Mouse (Mus musculus): ENCODE results near the gene Rps12-ps3. TPM values are rescaled to one million over a fixed set of nuclear protein-coding genes. Genes with fewer than 3 reads are reported as not detected.

Rps12-ps3 gene
- polyA plus RNA-seq, 1 experiment from 2014 or later, result 25.3 TPM

- DNase-seq (ENCODE audit: low spot score) (no peak), ATAC-seq (no peak)
- no peak overlapping the region for H3K4me3 ChIP-seq (ENCODE audit: low read depth, low read length)
- H3K27me3 ChIP-seq (replicated peaks; ENCODE audit: insufficient read depth, low read length), result no peaks in the 10 kb centered on the region
- no peak overlapping the region for H3K9ac ChIP-seq (replicated peaks; ENCODE audit: low read depth)
- no peaks in the 10 kb centered on the region for H3K9me3 ChIP-seq (ENCODE audit: low read length)
- H3K36me3 ChIP-seq (ENCODE audit: insufficient read depth, low read length), result no peaks in the 10 kb centered on the region
- H3K4me2 ChIP-seq (replicated peaks; ENCODE audit: low read depth, low read length), result no peak overlapping the region
- H3K27ac ChIP-seq (ENCODE audit: low read length), result no peak overlapping the region
- TF ChIP-seq CTCF (IDR thresholded peaks at IDR 0.05), result no peak
- TF ChIP-seq EP300 (IDR thresholded peaks at IDR 0.05), result no peak
- no peaks in the 10 kb centered on the region for H3K4me1 ChIP-seq (ENCODE audit: insufficient read depth, low read depth, low read length)
- WGBS, result 69% methylated on average over 3 of the region's 3 CpGs
These were observed 44.6 kb downstream of the Rps12-ps3 start for GRCm38 (mm10) chr19:59366724-59367123.

- H3K36me3 ChIP-seq (ENCODE audit: insufficient read depth, low read length), result no peaks in the 10 kb centered on the region
- DNase-seq (ENCODE audit: low spot score) (no peak), ATAC-seq (no peak)
- no peaks in the 10 kb centered on the region for H3K4me1 ChIP-seq (ENCODE audit: insufficient read depth, low read depth, low read length)
- H3K27ac ChIP-seq (ENCODE audit: low read length), result no peak overlapping the region
- H3K9me3 ChIP-seq (ENCODE audit: low read length), result no peaks in the 10 kb centered on the region
- H3K9ac ChIP-seq (replicated peaks; ENCODE audit: low read depth), result no peak overlapping the region
- H3K4me2 ChIP-seq (replicated peaks; ENCODE audit: low read depth, low read length), result no peak overlapping the region
- H3K27me3 ChIP-seq (replicated peaks; ENCODE audit: insufficient read depth, low read length), result no peaks in the 10 kb centered on the region
- no peak for TF ChIP-seq CTCF (IDR thresholded peaks at IDR 0.05)
- TF ChIP-seq EP300 (IDR thresholded peaks at IDR 0.05), result no peak
- whole genome bisulfite sequencing, result 79% methylated on average over 4 of the region's 4 CpGs
- no peak overlapping the region for H3K4me3 ChIP-seq (ENCODE audit: low read depth, low read length)
These were observed 45.8 kb downstream of the Rps12-ps3 start for GRCm38 (mm10) chr19:59367892-59368291.

- TF ChIP-seq CTCF (IDR thresholded peaks at IDR 0.05) (no peak), EP300 (IDR thresholded peaks at IDR 0.05) (no peak)
- 72% methylated on average over 4 of the region's 4 CpGs for WGBS
- Histone ChIP-seq H3K4me3 (ENCODE audit: low read depth, low read length) (no peak overlapping the region), H3K9ac (replicated peaks; ENCODE audit: low read depth) (no peak overlapping the region), H3K27ac (ENCODE audit: low read length) (no peak overlapping the region), H3K9me3 (ENCODE audit: low read length) (no peaks in the 10 kb centered on the region), H3K36me3 (ENCODE audit: insufficient read depth, low read length) (no peaks in the 10 kb centered on the region), H3K27me3 (replicated peaks; ENCODE audit: insufficient read depth, low read length) (no peaks in the 10 kb centered on the region), H3K4me2 (replicated peaks; ENCODE audit: low read depth, low read length) (no peak overlapping the region), H3K4me1 (ENCODE audit: insufficient read depth, low read depth, low read length) (no peaks in the 10 kb centered on the region)
- DNase-seq (ENCODE audit: low spot score) (no peak), ATAC-seq (no peak)
These were observed 48.9 kb downstream of the Rps12-ps3 start for GRCm38 (mm10) chr19:59371016-59371415.

Other genes with a start within 250 kb of the Rps12-ps3 start
- 8.8 and 9.0 TPM in 2 replicates for gene Shtn1, start 246.2 kb upstream of the Rps12-ps3 start, polyA plus RNA-seq (2015; fragmentation: Nextera tagmentation; extraction: Ambion mirVana)
- gene Vax1, start 152.2 kb upstream of the Rps12-ps3 start, polyA plus RNA-seq (2015; fragmentation: Nextera tagmentation; extraction: Ambion mirVana), result not detected in 2 replicates
- gene Kcnk18, start 103.1 kb upstream of the Rps12-ps3 start, polyA plus RNA-seq (2015; fragmentation: Nextera tagmentation; extraction: Ambion mirVana), result not detected in 2 replicates
- gene Slc18a2, start 61.4 kb upstream of the Rps12-ps3 start, polyA plus RNA-seq (2015; fragmentation: Nextera tagmentation; extraction: Ambion mirVana), result 2.7 and 3.3 TPM in 2 replicates
- 6.3 and 6.8 TPM in 2 replicates for gene Pdzd8, start 23.5 kb downstream of the Rps12-ps3 start, polyA plus RNA-seq (2015; fragmentation: Nextera tagmentation; extraction: Ambion mirVana)
- gene Emx2, start 136.1 kb downstream of the Rps12-ps3 start, polyA plus RNA-seq (2015; fragmentation: Nextera tagmentation; extraction: Ambion mirVana), result not detected in 2 replicates

Measured in lung, postnatal 0 days (tissue).